Mouse (Mus musculus) cortical plate, adult 2 months (tissue): ENCODE results near the gene Fndc9.

Source experiments
- CTCF ChIP-seq: fragments of 200-500 bp; IDR thresholded peaks from 2 replicates; pipeline ENCODE4 v1.5.1; 2011; ENCODE audit warnings: mild to moderate bottlenecking, control low read depth, low read length; ENCODE audit not compliant: insufficient read depth; ENCODE audit errors: extremely low read depth
- POLR2A ChIP-seq: fragments of 200-500 bp; IDR thresholded peaks from 2 replicates; pipeline ENCODE4 v1.6.1; 2011; ENCODE audit warnings: mild to moderate bottlenecking, low read length, control low read depth; ENCODE audit not compliant: insufficient read depth; ENCODE audit errors: extremely low read depth

DNA sequence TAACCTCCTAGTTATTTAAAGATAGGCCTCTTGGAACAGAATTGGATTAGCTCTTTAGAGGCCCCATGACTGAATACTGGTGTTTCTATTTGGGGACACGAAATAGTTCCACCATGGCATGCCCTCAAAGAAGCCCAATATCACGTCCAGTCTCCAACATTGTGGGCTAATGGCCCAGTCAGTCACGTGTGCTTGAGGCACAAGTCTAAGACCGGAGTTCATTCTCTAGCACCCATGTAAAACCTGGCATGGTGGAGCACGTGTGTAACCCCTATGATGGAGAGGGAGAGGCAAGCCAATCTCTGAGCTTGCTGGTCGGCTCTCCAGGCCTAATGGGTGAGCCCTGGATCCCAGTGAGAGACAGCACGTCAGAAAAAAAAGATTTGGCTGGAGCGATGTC lies 40.8 kb downstream of the Fndc9 start:
- TF ChIP-seq CTCF, result no peak
- no peak for TF ChIP-seq POLR2A
